Mouse (Mus musculus) cerebellum, adult 8-10 months (tissue): ENCODE measurements around the gene Wee1.
"Not testable (repeated sequence)": the region's sequence is repeated elsewhere in the genome, so short reads cannot be mapped to it uniquely, and the experiment has no call there.

Experiments used
- DNase-seq: peaks from one replicate; pipeline ENCODE4 v3.0.0; 2022

Gene Wee1

DNA sequence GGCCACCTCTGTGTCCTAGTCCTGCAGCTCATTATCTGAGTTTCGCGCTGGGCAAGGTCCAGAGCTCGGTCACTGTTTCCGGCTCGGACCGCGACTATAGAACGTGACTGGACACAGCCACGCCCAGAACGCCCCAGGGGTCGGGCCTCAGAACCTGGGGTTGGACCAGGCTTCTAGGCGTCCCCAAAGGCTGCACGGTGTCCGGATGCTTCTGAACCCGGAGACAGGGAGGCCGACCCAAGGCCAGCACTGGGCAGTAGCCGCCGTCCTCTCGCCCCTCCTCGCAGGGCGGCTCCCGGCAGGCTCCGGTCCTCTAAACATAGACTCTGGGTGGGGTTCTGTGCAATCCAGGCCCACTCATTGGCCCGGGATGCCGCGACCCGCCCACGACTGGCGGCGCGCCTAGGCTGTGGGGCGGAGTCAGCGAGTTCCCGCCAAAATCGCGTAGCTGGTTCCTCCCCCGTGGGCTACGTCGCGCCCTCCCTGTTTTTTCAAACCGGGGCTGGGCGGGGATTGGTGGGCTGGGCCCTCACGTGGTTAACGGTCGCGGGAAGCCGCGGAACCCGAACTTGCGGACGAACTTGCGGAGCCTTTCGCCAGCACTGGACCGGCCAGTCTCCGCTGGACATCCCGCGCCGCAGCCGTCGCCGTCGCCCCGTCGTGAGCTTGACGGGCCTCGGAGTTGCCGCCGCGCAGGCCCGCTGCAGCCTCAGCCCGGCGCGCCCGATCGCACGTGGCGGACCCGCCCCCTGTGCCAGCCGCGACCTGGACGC, at the start of gene Wee1:
Gene Wee1 (plus strand): TSS at position 531 of the 773 bp plus-strand sequence.
- peak; percentile 99 for DNase-seq

DNA sequence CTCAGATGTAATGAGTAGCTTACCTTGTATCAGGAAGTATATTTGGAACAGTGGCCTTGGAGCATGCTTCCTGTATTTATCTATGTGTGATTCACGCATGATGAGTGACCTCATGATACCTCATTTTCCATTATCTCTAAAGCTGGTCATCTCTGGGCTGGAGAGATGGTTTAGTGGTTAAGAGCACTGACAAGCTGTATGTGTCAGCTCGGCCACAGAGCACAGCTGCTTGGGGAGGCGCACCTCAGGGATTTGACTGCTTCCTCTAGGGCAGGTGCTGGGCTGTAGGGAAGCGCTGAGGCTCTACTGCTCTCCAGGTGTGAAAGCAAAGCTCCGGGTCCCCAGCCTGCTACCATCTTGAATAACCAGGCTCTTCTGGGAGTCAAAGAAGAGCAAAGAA, 43.7 kb upstream of the Wee1 start:
- DNase-seq, result no peak

DNA sequence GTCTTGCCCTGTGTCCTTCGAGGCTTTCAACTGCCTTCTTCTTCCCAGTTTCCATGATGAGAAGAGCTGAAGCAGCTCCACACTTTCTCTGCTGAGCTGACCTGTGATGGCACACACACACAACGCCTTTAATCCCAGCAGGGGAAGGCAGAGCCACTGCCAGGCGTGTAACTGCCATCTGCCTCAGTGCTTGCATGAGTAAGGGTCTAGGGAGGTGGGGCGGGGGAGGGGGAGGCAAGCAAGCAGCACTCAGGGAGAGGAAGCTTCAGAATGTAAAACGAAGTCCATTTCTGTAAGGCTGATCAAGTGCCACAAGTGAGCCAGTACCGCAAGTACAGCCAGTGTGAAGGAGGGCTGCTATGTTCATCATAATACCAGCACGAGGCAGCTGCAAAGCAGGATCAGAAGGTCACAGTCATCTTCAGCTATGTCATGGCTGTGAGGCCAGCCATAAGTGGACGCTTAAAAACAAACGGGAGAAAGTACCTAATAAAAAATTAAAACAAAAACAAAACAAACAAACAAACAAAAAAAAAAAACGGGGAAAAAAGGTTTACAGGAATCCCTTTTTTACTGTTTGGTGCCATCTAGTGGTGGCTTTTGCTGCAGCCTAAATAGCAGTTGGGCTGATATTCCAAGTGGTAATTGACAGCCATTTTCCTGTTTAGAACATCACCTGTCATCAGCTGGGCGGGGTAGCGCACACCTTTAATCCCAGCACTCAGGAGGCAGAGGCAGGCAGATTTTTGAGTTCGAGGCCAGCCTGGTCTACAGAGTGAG, 38.3 kb upstream of the Wee1 start:
- DNase-seq, result peak; percentile 60

DNA sequence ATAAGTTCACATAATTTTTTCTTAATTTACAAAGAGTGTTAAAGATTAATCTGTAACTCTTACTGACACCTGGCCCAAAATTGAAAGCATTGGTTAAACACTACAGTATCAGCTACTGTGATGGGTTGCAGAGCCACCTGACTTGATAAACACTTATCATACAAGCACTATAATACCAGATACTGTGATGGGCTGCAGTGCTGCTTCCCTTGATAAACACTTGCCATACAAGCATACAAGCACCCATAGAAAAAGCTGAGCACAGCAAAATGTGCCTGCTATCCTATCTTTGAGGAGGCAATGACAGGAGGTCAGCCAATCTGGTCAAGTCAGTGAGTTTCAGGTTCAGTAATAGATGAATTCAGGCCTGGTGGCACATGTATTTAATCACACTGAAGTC, 36.6 kb upstream of the Wee1 start:
- no peak for DNase-seq

DNA sequence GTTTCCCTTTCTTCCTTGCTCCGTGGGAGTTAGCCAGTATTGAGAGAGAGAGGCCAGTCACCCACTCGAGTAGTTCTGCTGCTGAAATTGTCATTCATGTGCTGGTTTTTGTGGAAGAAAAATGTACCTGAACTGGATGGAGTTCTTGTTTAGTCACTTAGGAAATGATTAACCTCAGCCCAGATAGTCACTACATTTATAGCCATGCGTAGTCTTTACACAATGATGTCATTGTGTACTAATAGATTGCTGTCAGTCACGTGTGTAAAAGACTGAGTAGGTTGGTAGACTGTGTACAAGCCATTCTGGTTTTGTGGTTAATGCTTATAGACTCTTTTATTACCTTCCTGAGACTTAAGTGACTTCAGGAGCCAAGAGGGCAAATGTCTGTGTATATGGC, 33.9 kb upstream of the Wee1 start:
- no peak for DNase-seq

DNA sequence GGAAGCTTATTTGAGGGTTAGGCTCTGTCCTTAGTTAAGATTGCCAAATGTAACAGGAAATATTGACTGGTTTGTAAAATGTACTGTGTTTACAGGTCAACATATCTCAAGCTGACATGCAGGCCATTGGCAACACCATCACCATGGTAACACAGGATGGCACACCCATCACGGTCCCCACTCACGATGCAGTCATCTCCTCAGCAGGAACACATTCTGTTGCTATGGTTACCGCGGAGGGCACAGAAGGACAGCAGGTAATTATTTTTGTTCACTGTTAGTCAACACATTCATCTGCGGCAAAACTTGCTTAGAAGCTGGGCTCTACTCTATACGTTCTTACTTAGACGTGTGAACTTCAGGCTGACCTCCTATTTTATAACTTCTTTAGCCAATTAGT, 30.2 kb upstream of the Wee1 start:
- DNase-seq, result no peak

DNA sequence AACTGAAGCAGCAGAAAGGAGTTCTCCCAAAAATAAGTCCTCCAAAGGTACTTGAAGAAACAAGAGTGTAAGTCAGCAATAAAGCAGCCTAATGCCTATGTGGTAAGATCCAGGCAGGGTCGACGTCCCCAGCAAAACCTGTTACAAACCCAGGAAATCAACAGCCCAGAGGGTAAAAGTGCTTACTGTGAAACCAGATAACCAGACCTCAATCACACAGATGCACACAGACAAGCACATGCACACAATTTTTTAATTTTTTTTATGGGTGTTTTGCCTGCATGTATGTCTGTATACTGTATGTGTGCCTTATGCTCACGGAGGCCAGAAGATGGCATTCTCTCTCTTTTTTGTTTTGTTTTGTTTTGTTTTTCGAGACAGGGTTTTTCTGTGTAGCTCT, 25.5 kb upstream of the Wee1 start:
- no peak for DNase-seq

DNA sequence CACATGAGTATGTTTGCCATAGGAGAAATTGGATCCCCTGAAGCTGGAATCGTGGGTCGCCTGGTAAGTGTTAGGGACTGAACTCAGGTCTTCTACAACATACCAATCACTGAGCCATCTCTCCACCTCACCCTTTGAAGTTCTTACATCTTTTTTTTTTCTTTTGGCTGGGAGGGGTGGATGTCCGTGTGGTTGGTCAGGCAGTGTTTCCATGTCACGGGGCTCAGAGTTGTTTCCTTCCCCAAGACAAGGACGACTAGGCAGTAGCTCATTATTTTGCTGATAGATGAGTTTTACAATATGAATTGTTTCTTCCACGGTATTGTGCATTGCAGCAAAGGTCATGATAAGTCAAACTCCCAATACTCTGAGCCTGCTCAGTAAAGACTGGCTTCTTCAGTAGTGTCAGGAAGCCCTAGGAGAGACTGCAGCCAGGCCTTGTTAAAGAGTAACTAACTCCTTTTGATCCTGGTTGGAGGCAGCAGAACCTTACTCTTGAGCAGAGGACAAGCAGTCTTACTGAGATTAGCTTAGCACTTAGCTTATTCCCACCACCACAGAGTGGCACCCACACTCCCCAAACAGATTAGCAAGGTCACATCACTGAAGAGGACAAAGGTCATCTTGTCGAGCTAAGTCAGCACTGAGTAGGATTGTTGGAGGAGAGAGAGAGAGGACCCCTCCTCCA, 24.6 kb upstream of the Wee1 start:
- DNase-seq, result no peak

DNA sequence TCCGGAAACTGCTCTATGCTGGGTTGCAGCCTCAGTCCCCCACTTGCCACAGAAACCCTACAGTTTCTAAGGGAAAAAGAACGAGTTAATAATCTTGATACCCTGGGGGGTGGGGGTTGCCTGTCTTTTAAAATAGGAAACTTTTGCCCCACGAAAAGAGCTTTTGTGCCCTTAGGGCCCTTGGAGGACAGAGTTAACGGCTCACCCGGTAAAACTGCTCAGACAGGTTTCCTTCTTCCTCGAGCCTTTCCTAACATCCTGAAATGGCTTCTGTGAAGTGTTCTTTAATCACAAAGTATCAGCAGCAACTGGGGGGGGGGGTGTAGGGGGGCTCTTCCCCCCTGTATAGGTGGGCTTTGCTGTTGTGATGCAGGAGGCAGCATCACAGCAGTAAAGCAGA, 21.0 kb upstream of the Wee1 start:
- DNase-seq, result no peak

DNA sequence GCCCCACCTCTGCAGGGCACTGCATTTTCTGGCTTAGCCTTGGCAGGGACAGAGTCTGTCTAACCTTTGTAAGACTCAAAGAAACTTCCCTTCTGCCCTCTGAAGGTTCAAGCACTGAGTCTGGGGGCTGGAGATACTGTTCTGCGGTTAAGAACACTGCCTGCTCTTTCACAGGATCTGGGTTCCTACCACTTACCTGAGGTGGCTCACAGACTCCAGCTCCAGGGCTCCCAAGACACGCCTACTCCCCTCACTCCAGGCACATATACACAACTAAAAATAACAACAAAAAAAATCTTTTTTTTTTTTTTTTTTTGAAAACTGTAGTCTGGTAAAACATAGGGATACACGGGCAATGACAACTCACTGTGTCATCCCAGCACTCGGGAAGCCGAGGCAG, 20.6 kb upstream of the Wee1 start:
- no peak for DNase-seq

DNA sequence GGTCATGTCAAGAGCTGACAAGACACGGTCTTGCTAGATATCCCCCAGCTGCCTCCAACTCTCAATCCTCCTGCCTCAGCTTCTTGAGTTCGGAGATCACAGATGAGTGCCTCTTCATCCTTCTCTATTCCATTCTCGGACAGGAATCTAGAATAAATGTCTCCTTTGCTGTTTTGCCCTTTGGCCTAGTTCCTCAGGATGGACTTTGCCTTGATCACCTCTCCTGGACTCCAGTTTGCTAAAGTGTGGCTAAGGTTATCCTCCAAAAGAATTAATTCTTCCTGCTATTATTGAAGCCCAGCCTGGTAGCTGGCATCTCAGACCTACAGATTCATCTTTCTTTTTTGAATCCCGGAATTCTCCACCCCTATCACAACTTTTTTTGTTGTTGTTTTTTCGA, 16.8 kb upstream of the Wee1 start:
- no peak for DNase-seq

DNA sequence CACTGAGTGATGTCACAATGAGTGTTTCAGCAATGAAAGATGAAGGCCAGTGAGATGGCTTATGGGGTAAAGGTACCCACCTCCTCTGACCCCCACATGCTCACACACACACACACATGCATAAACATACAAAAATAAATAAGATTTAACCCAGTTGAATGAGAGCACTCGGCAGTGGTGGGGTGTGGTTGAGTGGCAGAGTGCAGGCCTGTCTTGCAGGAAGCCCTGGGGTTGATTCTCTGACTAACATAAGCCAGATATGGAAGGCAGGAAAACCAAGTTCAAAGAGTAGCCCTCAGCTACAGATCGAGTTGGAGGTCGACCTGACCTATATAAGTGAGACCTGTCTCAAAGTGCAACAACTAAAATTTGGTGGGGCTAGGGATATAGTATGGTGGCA, 15.2 kb upstream of the Wee1 start:
- DNase-seq, result no peak

DNA sequence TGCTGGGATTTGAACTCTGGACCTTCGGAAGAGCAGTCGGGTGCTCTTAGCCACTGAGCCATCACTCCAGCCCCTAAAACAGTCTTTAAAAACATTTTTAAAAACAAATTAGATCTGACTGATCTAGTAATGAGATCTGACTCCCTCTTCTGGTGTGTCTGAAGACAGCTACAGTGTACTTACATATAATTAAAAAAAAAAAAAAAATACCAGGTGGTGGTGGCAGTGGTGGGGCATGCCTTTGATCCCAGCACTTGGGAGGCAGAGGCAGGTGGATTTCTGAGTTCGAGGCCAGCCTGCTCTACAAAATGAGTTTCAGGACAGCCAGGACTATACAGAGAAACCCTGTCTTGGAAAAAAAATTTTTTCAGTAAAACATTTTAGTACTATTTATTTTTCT, 13.3 kb upstream of the Wee1 start:
- not testable (repeated sequence) for DNase-seq

DNA sequence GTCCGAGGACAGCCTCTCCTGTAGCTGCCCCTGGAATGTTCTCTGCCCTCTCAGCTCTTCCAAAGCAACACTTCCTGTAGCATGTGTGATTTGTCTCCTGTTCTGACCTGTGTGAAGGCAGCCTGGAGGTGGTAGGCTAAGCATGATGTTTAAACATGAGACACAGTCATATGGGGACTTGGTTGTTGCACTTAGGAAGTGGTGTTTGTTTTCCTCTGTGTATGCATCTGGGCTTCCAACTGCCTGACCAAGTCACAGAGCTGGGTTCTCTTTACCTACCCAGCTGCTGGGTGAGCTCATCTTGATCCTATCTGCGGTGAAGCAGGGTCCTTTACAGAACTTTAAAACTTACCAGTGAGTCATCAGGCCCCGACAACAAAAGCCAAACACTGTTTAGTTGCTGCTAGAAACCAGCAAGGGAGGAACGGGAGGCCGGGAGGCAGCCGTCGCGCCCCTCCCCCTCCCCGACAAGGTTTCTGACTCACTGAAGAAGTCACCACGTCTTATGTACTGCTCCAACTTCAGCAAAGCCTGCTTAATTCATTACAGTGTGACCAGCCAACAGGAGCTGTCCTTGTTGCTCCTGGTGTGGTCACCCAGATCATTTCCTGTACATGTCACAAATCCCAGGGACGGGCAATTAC, 12.8 kb upstream of the Wee1 start:
- no peak for DNase-seq

DNA sequence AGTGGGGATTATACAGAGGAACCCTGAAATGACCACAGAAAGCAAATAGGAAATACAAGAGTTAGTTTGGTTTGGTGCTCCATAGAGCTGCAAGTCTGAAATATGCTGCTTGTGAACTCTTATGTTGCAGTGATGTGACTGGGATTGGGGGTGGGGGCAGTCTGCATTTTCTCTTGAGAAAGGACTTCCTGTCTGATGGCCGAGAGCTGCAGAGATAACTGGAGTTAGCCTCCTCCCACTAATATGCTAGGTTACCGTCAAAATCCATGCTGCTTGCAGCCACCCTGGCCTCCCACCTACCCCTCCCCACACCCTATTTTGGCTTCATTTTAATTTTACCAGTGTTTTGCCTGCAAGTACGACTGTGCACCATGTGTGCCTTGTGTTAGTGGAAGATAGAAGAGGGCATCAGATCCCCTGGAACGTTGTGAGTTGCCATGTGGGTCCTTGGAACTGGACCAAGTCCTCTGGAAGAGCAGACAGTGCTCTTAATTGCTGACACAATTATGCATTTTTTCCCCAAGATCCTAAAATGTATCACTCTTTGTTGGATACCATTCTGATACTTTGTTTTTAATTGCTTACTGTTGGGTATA, 11.7 kb upstream of the Wee1 start:
- no peak for DNase-seq

DNA sequence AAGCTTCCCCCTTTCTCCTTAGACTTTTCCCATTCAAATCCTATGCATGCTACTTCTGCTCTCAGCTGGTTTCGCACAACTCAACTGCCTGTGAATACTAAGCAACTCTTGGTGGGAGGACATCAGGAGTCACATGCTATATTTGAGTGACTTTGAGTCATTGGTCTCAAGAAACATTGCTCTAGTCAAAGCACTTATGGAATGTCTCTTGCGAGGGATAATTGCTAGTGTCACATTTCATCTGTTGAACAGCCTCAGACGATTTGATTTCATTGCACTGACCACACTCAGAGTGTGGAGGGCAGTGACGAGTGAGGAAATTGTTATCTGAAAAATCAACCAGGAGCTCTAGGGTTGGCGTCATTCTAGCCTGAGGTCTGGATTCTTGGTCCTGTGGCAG, 7.1 kb upstream of the Wee1 start:
- no peak for DNase-seq

DNA sequence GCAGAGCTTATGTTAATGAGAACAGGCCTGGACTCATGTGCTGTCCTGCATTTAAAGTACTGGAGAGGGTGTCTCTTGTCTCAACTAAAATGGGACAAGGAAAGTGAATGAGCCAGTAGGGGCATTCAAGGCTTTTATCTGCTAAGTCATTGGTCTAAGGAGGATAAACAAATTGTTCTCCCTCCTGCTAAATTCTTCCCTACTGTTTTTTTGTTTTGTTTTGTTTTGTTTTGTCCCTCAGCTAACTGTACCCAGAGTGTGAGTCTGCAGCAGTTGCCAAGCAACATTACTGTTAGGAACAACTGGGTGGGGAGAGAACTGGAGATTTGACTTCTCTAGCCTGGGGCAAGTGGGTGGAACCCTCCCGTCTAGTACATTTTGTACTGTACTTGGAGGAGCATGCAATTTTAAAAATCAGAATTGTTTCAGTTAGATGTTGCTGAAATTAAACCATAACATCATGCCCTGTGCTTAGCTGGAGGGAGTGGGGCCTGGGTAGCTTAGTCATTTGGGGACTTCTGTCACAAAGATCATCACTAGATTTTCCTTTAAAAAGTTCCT, 5.0 kb upstream of the Wee1 start:
- DNase-seq, result no peak

DNA sequence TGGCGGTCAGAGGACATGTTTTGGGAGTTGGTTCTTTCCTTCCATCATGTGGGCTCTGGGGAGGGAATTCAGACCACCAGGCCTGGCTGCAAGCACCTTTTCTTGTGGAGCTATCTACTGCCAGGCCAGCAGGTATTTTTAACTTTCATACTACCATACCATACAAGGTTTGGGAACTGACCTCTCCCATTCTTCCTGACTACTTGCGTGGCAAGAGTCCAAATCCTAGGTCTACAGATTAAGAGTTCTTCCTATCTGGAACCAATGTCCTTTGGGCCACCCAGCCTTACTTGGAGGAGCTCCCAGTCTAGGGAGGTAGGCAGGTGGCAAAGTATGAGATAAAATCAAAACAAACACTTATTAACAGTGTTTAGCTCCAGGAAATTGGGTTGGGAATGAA, 3.4 kb upstream of the Wee1 start:
- DNase-seq, result no peak

DNA sequence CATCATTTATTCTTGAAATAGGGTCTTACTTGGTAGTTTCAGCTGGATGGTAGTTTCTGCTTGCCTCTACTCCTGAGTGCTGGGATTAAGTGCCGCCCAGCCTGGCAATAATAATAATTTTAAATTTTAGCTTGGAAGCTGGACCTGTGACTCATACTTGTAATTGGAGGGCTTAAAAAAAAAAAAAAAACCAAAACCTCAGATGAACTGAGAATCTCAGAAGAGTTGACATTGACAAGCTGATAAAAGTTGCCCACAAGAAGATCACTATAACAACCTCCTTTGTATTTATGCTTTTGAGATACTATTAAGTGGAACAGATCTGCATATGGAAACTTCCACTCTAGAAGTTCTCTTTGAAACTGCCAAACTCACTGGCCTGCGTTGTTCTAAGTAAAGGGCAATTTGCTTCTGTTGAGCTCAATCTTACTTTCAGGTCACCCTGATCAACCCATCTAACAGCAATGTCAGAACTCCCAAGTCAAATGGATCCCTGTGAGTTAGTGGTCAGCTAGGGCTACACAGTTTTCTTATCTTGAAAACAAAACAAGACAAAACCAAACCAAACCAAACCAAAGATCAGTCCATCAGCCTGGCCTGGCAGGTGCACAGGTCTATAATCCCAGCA, 1.6 kb upstream of the Wee1 start:
- DNase-seq, result no peak

DNA sequence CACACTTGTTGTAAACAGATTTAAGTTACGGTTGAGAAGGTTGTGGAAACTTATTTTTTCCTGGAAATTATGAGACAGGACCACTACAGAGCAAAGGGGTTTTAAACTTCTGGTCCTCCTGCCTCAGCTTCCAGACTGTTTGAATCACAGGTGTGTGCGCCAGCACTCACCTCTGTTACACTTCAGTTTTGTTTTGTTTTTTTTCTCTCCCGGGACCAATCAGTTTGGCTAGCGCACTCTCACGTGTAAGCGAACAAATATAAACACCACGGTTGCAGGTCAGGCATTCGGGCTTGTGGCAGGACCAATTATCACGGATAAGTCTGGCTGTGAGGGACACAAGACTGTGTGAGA, 707 bp upstream of the Wee1 start:
- DNase-seq, result no peak

DNA sequence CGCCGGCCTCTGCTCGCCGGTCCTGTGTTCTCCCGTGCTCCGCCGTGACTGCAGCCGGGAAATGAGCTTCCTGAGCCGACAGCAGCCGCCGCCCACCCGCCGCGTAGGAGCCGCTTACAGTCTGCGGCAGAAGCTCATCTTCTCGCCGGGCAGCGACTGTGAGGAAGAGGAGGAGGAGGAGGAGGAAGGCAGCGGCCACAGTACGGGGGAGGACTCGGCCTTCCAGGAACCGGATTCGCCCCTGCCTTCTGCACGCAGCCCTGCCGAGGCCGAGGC, 381 bp downstream of the Wee1 start:
- no peak for DNase-seq

DNA sequence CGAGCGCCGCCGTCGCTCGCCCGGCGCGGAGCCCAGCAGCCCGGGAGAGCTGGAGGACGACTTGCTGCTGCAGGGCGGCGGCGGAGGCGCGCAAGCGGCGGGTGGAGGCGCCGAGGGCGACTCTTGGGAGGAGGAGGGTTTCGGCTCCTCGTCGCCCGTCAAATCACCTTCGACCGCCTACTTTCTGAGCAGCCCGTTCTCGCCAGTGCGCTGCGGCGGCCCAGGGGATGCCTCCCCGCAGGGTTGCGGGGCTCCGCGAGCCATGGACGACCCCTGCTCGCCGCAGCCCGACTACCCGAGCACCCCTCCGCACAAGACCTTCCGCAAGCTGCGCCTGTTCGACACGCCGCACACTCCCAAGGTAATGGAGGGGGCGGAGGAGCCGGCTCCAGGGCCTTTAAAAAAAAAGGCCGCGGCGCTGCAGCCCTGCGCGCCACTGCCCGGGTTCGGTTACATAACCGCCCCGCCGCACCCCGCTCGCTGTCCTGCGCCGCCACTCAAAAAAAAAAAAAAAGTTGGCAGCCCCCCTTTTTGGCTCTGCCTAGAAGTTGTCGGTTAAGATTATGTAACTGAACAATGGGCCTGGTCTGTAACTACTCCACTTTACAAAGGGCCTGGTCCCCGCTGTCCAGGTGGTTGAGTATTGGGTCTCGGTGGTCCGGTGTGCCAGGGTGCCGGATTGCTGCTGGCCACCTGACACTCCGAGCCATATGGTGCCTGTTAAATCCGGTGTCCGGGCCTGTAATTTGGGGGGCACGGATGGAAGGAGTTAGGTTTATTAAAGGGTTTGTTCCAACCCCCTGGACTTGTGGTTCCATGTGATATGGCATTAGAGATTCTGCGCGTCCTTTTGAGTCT, 948 bp downstream of the Wee1 start:
- DNase-seq, result peak; percentile 71
